Mouse (Mus musculus): ENCODE data around the gene Usp15. TPM values are rescaled to one million over a fixed set of nuclear protein-coding genes. Genes with fewer than 3 reads are reported as not detected.

Gene Usp15
- total RNA-seq, 2 experiments from 2014 or later, result 90.1 to 90.4 TPM

Small RNA genes within 50 kb of the gene (microRNA-seq; reads per million reads assigned to microRNA genes)
- 2.0 to 4.1 reads per million in 2 experiments for gene Gm27920

Other genes with a start within 250 kb of the Usp15 start
- 10 to 100 TPM; 90.8 to 92.6 TPM for gene Mon2, start 120.5 kb downstream of the Usp15 start, total RNA-seq (2021)
- gene Fam19a2, start 67.0 kb upstream of the Usp15 start, total RNA-seq (2021), result 10 to 100 TPM; 44.7 to 45.1 TPM

Data from layer of hippocampus, adult 18-20 months (tissue).